Mouse (Mus musculus): ENCODE results near the gene Hoxb1. TPM values are rescaled to one million over a fixed set of nuclear protein-coding genes. Genes with fewer than 3 reads are reported as not detected.

The Hoxb1 gene
- 0.08 and 0.12 TPM in 2 replicates for polyA plus RNA-seq (2015; fragmentation: Nextera tagmentation; extraction: Ambion mirVana)

- no peaks in the 10 kb centered on the region for H3K9me3 ChIP-seq (ENCODE audit: low read length)
- peak within 1 kb of the TSS; percentile 36 for H3K4me3 ChIP-seq (ENCODE audit: low read length)
- H3K27ac ChIP-seq (ENCODE audit: low read length): no peak within 1 kb of the TSS
- peaks cover 23% of the 10 kb centered on the region for H3K27me3 ChIP-seq (ENCODE audit: insufficient read depth, low read length)
- WGBS: 16% methylated on average over 26 of the region's 26 CpGs
- peak within 1 kb of the TSS; percentile 47 for H3K9ac ChIP-seq (replicated peaks; ENCODE audit: low read length)
- peak within 1 kb of the TSS; percentile 53 for H3K4me2 ChIP-seq (replicated peaks; ENCODE audit: low read depth, low read length)
- H3K36me3 ChIP-seq (ENCODE audit: insufficient read depth, low read length): no peaks in the 10 kb centered on the region
- H3K4me1 ChIP-seq (ENCODE audit: insufficient read depth, low read length): peaks cover 35% of the 10 kb centered on the region
- no peak for ATAC-seq (ENCODE audit: low FRiP score, low TSS enrichment)
Measured at GRCm38 (mm10) chr11:96365441-96366091, at the start of gene Hoxb1. Hoxb1 (plus strand) TSS chr11:96365752.

GRCm38 (mm10) chr11:96316696-96317607, 48.6 kb upstream of the Hoxb1 start:
- 7% methylated on average over 18 of the region's 18 CpGs for WGBS
- no peaks in the 10 kb centered on the region for H3K9me3 ChIP-seq (ENCODE audit: low read length)
- H3K4me2 ChIP-seq (replicated peaks; ENCODE audit: low read depth, low read length): peak overlapping the region; percentile 90
- peak overlapping the region; percentile 90 for H3K9ac ChIP-seq (replicated peaks; ENCODE audit: low read length)
- 0 out of 2 replicates have a peak, but pooled peaks cover 4% of the 10 kb centered on the region for H3K36me3 ChIP-seq (ENCODE audit: insufficient read depth, low read length)
- no peak for ATAC-seq (ENCODE audit: low FRiP score, low TSS enrichment)
- H3K4me3 ChIP-seq (ENCODE audit: low read length): peak overlapping the region; percentile 71
- no peaks in the 10 kb centered on the region for H3K27me3 ChIP-seq (ENCODE audit: insufficient read depth, low read length)
- peaks cover 71% of the 10 kb centered on the region for H3K4me1 ChIP-seq (ENCODE audit: insufficient read depth, low read length)
- peak overlapping the region; percentile 99 for H3K27ac ChIP-seq (ENCODE audit: low read length)

- Histone ChIP-seq H3K4me2 (replicated peaks; ENCODE audit: low read depth, low read length) (peak within 1 kb of the TSS; percentile 90), H3K4me1 (ENCODE audit: insufficient read depth, low read length) (peaks cover 72% of the 10 kb centered on the region), H3K27ac (ENCODE audit: low read length) (peak within 1 kb of the TSS; percentile 99), H3K36me3 (ENCODE audit: insufficient read depth, low read length) (0 out of 2 replicates have a peak, but pooled peaks cover 4% of the 10 kb centered on the region), H3K9ac (replicated peaks; ENCODE audit: low read length) (peak within 1 kb of the TSS; percentile 90), H3K27me3 (ENCODE audit: insufficient read depth, low read length) (no peaks in the 10 kb centered on the region), H3K4me3 (ENCODE audit: low read length) (peak within 1 kb of the TSS; percentile 71), H3K9me3 (ENCODE audit: low read length) (no peaks in the 10 kb centered on the region)
- WGBS: 7% methylated on average over 28 of the region's 28 CpGs
- ATAC-seq (ENCODE audit: low FRiP score, low TSS enrichment): peak; percentile 6; the same call in 1 of the 2 replicates
Measured at GRCm38 (mm10) chr11:96317608-96318367, 47.8 kb upstream of the Hoxb1 start, which contains the start of gene Hoxb4. Hoxb4 (plus strand) TSS chr11:96318267.

- Histone ChIP-seq H3K9ac (replicated peaks; ENCODE audit: low read length) (peak overlapping the region; percentile 90), H3K4me2 (replicated peaks; ENCODE audit: low read depth, low read length) (peak overlapping the region; percentile 90), H3K27ac (ENCODE audit: low read length) (peak overlapping the region; percentile 99), H3K9me3 (ENCODE audit: low read length) (no peaks in the 10 kb centered on the region), H3K36me3 (ENCODE audit: insufficient read depth, low read length) (0 out of 2 replicates have a peak, but pooled peaks cover 4% of the 10 kb centered on the region), H3K27me3 (ENCODE audit: insufficient read depth, low read length) (no peaks in the 10 kb centered on the region), H3K4me3 (ENCODE audit: low read length) (peak overlapping the region; percentile 71), H3K4me1 (ENCODE audit: insufficient read depth, low read length) (peaks cover 72% of the 10 kb centered on the region)
- peak; percentile 76 for ATAC-seq (ENCODE audit: low FRiP score, low TSS enrichment)
- WGBS: under 1% methylated on average over 38 of the region's 45 CpGs
Measured at GRCm38 (mm10) chr11:96318368-96319070, 47.0 kb upstream of the Hoxb1 start.

- H3K4me3 ChIP-seq (ENCODE audit: low read length): peak overlapping the region; percentile 71
- peak overlapping the region; percentile 99 for H3K27ac ChIP-seq (ENCODE audit: low read length)
- WGBS: under 1% methylated on average over 26 of the region's 34 CpGs
- ATAC-seq (ENCODE audit: low FRiP score, low TSS enrichment): peak; percentile 87
- no peaks in the 10 kb centered on the region for H3K27me3 ChIP-seq (ENCODE audit: insufficient read depth, low read length)
- H3K9me3 ChIP-seq (ENCODE audit: low read length): no peaks in the 10 kb centered on the region
- peak overlapping the region; percentile 90 for H3K4me2 ChIP-seq (replicated peaks; ENCODE audit: low read depth, low read length)
- peaks cover 72% of the 10 kb centered on the region for H3K4me1 ChIP-seq (ENCODE audit: insufficient read depth, low read length)
- H3K9ac ChIP-seq (replicated peaks; ENCODE audit: low read length): peak overlapping the region; percentile 90
- H3K36me3 ChIP-seq (ENCODE audit: insufficient read depth, low read length): 0 out of 2 replicates have a peak, but pooled peaks cover 4% of the 10 kb centered on the region
Measured at GRCm38 (mm10) chr11:96319071-96319902, 46.3 kb upstream of the Hoxb1 start.

GRCm38 (mm10) chr11:96319910-96320309, 45.6 kb upstream of the Hoxb1 start:
- ATAC-seq (ENCODE audit: low FRiP score, low TSS enrichment): peak; percentile 5; the same call in 1 of the 2 replicates
- H3K4me1 ChIP-seq (ENCODE audit: insufficient read depth, low read length): peaks cover 75% of the 10 kb centered on the region
- H3K27ac ChIP-seq (ENCODE audit: low read length): peak overlapping the region; percentile 99
- peak overlapping the region; percentile 90 for H3K4me2 ChIP-seq (replicated peaks; ENCODE audit: low read depth, low read length)
- no peaks in the 10 kb centered on the region for H3K9me3 ChIP-seq (ENCODE audit: low read length)
- no peaks in the 10 kb centered on the region for H3K27me3 ChIP-seq (ENCODE audit: insufficient read depth, low read length)
- peak overlapping the region; percentile 90 for H3K9ac ChIP-seq (replicated peaks; ENCODE audit: low read length)
- peak overlapping the region; percentile 71 for H3K4me3 ChIP-seq (ENCODE audit: low read length)
- 0 out of 2 replicates have a peak, but pooled peaks cover 2% of the 10 kb centered on the region for H3K36me3 ChIP-seq (ENCODE audit: insufficient read depth, low read length)
- WGBS: 1% methylated on average over 29 of the region's 29 CpGs

GRCm38 (mm10) chr11:96320688-96321087, 44.9 kb upstream of the Hoxb1 start:
- peak overlapping the region; percentile 90 for H3K9ac ChIP-seq (replicated peaks; ENCODE audit: low read length)
- ATAC-seq (ENCODE audit: low FRiP score, low TSS enrichment): no peak
- H3K9me3 ChIP-seq (ENCODE audit: low read length): no peaks in the 10 kb centered on the region
- WGBS: 8% methylated on average over 17 of the region's 17 CpGs
- H3K4me3 ChIP-seq (ENCODE audit: low read length): peak overlapping the region; percentile 71
- peak overlapping the region; percentile 99 for H3K27ac ChIP-seq (ENCODE audit: low read length)
- H3K36me3 ChIP-seq (ENCODE audit: insufficient read depth, low read length): no peaks in the 10 kb centered on the region
- peak overlapping the region; percentile 90 for H3K4me2 ChIP-seq (replicated peaks; ENCODE audit: low read depth, low read length)
- peaks cover 75% of the 10 kb centered on the region for H3K4me1 ChIP-seq (ENCODE audit: insufficient read depth, low read length)
- no peaks in the 10 kb centered on the region for H3K27me3 ChIP-seq (ENCODE audit: insufficient read depth, low read length)

GRCm38 (mm10) chr11:96321846-96322245, 43.7 kb upstream of the Hoxb1 start:
- H3K27me3 ChIP-seq (ENCODE audit: insufficient read depth, low read length): no peaks in the 10 kb centered on the region
- H3K4me2 ChIP-seq (replicated peaks; ENCODE audit: low read depth, low read length): peak overlapping the region; percentile 90
- H3K36me3 ChIP-seq (ENCODE audit: insufficient read depth, low read length): no peaks in the 10 kb centered on the region; the same call in 1 of the 2 replicates
- peak overlapping the region; percentile 99 for H3K27ac ChIP-seq (ENCODE audit: low read length)
- no peak for ATAC-seq (ENCODE audit: low FRiP score, low TSS enrichment)
- H3K9me3 ChIP-seq (ENCODE audit: low read length): no peaks in the 10 kb centered on the region
- peak overlapping the region; percentile 90 for H3K9ac ChIP-seq (replicated peaks; ENCODE audit: low read length)
- H3K4me1 ChIP-seq (ENCODE audit: insufficient read depth, low read length): peaks cover 74% of the 10 kb centered on the region
- WGBS: 19% methylated on average over 5 of the region's 5 CpGs
- peak overlapping the region; percentile 71 for H3K4me3 ChIP-seq (ENCODE audit: low read length)
